Mouse (Mus musculus) stomach, embryonic 15.5 days (tissue): ENCODE measurements at regions not wholly inside any gene's neighbourhood (a gene's known extent, or its start where the extent isn't known, plus 50 kb on each side); places are given as distances from the start of the nearest gene placed in this dataset.

Experiments
- ATAC-seq: fragments of 200-750 bp; cut with Nextera tagmentation; 2 replicates; pipeline ENCODE4 v1.8.0; 2017; ENCODE audit warnings: low read depth, moderate number of reproducible peaks, moderate TSS enrichment; ENCODE audit not compliant: insufficient read depth, low FRiP score
- H3K27ac ChIP-seq: fragments of 300-500 bp; sonication (generic); 2 replicates; pipeline ENCODE4 v1.5.1; 2015; ENCODE audit warnings: mild to moderate bottlenecking, inconsistent platforms
- H3K27me3 ChIP-seq: fragments of 300-500 bp; sonication (generic); replicated peaks from 2 replicates; pipeline ENCODE4 v1.6.1; 2015; ENCODE audit warnings: inconsistent platforms
- H3K36me3 ChIP-seq: fragments of 300-500 bp; sonication (generic); 2 replicates; pipeline ENCODE4 v1.6.1; 2015; ENCODE audit warnings: inconsistent platforms
- H3K4me1 ChIP-seq: fragments of 300-500 bp; sonication (generic); 2 replicates; pipeline ENCODE4 v1.6.1; 2015; ENCODE audit warnings: inconsistent platforms
- H3K4me2 ChIP-seq: fragments of 300-500 bp; sonication (generic); 2 replicates; pipeline ENCODE4 v1.6.1; 2015; ENCODE audit warnings: mild to moderate bottlenecking, inconsistent platforms
- H3K4me3 ChIP-seq: fragments of 300-500 bp; sonication (generic); replicated peaks from 2 replicates; pipeline ENCODE4 v1.5.1; 2015; ENCODE audit warnings: inconsistent platforms
- H3K9ac ChIP-seq: fragments of 300-500 bp; sonication (generic); 2 replicates; pipeline ENCODE4 v1.6.1; 2015; ENCODE audit warnings: inconsistent platforms
- H3K9me3 ChIP-seq: fragments of 300-500 bp; sonication (generic); 2 replicates; pipeline ENCODE4 v1.6.1; 2016; ENCODE audit warnings: inconsistent platforms
- WGBS: fragments of 180-500 bp; shearing (Covaris S2); methylation state at CpG from one replicate; pipeline ENCODE4 v1.1.7; 2015; 5-methylcytosine and 5-hydroxymethylcytosine counted together

DNA sequence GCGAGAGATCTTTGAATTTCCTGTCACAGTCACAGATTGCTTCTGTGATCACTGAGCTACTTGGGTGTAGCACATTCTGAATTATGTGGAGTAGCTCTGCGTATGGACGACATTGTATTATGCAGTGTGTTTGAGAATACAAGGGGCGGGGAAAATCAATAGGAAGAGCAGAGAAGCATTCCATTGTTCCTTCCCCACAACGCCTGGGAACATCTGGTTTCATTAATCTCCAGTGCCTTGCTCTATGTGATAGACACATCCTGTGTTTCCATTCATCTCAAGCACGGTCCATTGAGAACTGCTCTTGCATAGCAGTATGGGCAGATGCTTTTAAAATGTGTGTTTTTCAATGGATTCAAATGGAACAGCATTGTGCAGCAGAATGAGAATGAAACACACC is 326.9 kb upstream of the Rgmb start:
- ATAC-seq, result no peak

GRCm38 (mm10) chr17:16157135-16157534 is 326.3 kb upstream of the Rgmb start:
- no peak overlapping the region for H3K4me2 ChIP-seq
- no peak overlapping the region for H3K4me3 ChIP-seq
- ATAC-seq, result no peak
- WGBS, result 64% methylated on average over 5 of the region's 5 CpGs
- H3K36me3 ChIP-seq, result no peaks in the 10 kb centered on the region
- no peaks in the 10 kb centered on the region for H3K27me3 ChIP-seq
- no peaks in the 10 kb centered on the region for H3K9me3 ChIP-seq
- no peak overlapping the region for H3K9ac ChIP-seq
- H3K27ac ChIP-seq, result no peak overlapping the region
- no peaks in the 10 kb centered on the region for H3K4me1 ChIP-seq

More for the DNA sequence above, 326.9 kb upstream of the Rgmb start:
- no peak overlapping the region for H3K4me3 ChIP-seq
- no peaks in the 10 kb centered on the region for H3K27me3 ChIP-seq
- H3K4me1 ChIP-seq, result no peaks in the 10 kb centered on the region
- no peaks in the 10 kb centered on the region for H3K36me3 ChIP-seq
- no peak overlapping the region for H3K27ac ChIP-seq
- 43% methylated on average over 6 of the region's 6 CpGs for WGBS
- H3K4me2 ChIP-seq, result no peak overlapping the region
- H3K9ac ChIP-seq, result no peak overlapping the region
- H3K9me3 ChIP-seq, result no peaks in the 10 kb centered on the region

DNA sequence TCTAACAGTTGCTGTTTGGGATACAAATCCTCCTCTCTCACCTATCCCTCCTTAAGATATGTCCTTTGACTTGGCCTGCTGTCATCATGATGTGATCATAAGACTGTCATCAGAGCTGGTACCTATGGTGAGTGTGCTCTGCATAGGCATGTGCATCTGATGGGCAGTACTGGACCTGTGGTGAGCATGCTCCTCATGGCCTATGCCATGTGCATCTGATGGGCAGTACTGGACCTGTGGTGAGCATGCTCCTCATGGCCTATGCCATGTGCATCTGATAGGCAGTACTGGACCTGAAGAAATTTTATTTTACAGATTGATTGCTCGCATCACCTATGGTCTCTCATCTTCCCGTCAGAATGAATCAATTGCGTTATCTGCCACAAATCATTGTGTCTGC is 325.8 kb upstream of the Rgmb start:
- Histone ChIP-seq H3K4me2 (no peak overlapping the region), H3K4me1 (no peaks in the 10 kb centered on the region), H3K9ac (no peak overlapping the region), H3K36me3 (no peaks in the 10 kb centered on the region), H3K27ac (no peak overlapping the region), H3K9me3 (no peaks in the 10 kb centered on the region), H3K4me3 (no peak overlapping the region), H3K27me3 (no peaks in the 10 kb centered on the region)
- WGBS, result 84% methylated on average over 3 of the region's 3 CpGs
- no peak for ATAC-seq

- H3K27me3 ChIP-seq, result no peaks in the 10 kb centered on the region
- no peaks in the 10 kb centered on the region for H3K9me3 ChIP-seq
- 64% methylated on average over 3 of the region's 3 CpGs for WGBS
- no peak for ATAC-seq
- no peak overlapping the region for H3K27ac ChIP-seq
- no peak overlapping the region for H3K4me3 ChIP-seq
- H3K9ac ChIP-seq, result no peak overlapping the region
- H3K36me3 ChIP-seq, result no peaks in the 10 kb centered on the region
- no peak overlapping the region for H3K4me2 ChIP-seq
- no peaks in the 10 kb centered on the region for H3K4me1 ChIP-seq
Measured at GRCm38 (mm10) chr17:16155587-16155986, 324.7 kb upstream of the Rgmb start.
